Mouse (Mus musculus) lung, postnatal 4 days (tissue): ENCODE data around the gene Cdc25a.
A peak's percentile ranks its signal among the peaks of the same experiment; 100 is the strongest.

ENCODE experiments used
- DNase-seq, 2 experiments: peaks; one replicate each; pipeline ENCODE4 v3.0.0; 2021

The Cdc25a gene

GRCm38 (mm10) chr9:109894413-109895090, 19.2 kb downstream of the Cdc25a start:
- DNase-seq = peak; percentile 68 to 83

DNA sequence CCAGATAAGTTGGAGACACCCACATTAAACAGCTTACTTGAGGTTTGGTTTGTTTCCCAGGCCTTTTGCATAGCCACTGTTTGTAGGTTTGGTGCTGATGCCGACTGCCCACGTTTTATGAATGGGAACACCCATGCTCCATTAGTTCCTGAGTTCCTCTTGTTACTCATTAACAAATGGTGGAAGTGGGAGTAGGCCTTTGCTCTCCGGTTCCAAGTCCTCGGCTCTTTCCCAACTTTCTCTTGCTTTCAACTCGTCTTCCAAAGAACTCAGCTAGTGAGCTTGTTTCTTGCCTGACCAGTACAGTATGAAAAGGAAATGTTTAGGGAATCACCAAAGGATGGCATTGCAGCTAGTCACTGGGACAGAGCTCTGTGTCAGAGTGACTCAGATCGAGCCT, 20.2 kb downstream of the Cdc25a start:
- DNase-seq = no peak

DNA sequence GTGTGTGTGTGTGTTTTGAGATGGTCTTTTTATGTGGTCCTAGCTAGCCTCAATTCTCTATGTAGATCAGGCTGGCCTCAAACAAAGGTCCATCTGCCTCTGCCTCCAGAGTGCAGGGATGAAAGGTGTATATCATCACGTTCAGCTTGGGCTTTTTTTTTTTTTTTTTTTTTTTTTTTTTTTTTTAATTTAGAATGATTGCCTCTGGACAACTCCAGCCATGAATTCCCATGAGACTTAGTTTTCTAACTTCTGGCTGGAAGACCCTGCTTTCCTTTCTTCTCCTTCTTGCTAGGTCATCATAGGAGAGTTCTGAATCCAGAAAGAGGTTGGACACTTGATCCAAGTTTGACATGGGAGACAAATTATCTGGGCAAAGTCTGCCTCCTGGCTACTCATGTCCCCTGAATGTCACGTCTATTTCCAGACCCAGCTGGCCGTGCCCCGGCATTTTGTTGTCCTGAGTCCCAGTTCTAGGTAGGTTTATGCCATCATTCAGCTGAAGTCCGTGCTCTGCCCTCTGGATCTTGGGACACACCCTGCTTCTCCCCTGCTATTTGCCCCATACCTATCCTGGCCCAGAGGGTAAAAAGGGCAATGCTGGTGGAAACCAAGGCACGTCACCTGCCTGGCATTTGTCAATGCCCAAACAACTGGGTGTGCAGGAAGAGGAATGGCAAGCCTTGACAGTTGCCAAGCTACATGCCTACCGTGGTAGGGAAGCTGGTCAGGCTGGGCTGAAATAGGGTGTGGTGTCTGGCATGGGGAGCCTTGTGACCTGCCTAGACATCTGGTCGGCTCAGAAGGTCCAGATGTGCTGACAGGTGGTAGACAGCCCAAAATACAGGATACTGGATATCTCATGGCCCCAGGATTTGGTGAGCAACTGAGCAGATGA, 21.1 kb downstream of the Cdc25a start:
- DNase-seq = no peak

GRCm38 (mm10) chr9:109898027-109898426, 22.6 kb downstream of the Cdc25a start:
- DNase-seq = no peak

- DNase-seq = no peak
Observed at GRCm38 (mm10) chr9:109899361-109899760, 24.0 kb downstream of the Cdc25a start.

- DNase-seq = peak; percentile 15 to 49
Observed at GRCm38 (mm10) chr9:109899774-109900173, 24.4 kb downstream of the Cdc25a start.

GRCm38 (mm10) chr9:109900604-109901003, 25.2 kb downstream of the Cdc25a start:
- DNase-seq = no peak

DNA sequence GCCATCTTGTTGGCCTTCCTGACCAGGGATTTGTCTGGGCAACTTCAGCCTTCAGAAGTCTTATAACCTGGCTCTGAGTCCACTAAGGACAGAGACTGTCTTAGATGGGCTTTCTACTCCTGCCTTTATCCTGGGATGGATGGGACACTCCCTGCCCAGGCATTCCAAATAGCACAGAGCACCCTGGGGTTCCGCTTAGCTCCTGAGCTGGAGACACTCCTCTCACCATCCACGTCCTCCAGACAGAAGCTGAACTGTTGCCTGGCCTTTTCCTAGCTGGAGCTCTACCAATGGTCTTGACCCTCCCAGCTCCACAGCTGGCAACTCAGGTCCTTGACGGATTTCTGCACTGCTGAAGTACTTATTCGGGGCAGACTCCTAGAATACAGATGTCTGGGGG, 26.9 kb downstream of the Cdc25a start:
- DNase-seq = no peak

DNA sequence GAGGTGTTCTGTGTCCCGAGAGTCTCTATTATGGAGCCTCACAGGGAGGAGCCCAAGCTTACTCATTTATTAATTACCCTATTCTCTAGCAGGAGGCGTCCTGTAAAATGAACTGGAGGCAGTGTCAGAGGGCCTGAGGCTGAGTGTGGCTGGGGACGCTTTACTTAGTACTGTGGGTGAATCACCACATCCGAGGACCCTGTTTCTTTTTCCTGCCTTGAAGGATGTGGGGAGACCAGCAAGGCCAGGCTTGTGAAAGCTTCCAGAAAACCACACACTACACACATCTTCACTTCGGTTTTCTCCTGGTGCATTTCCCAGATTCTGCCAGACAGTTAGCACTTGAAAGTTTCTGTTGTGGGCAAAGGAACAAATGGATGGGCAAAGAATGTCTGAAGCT, 27.4 kb downstream of the Cdc25a start:
- DNase-seq = no peak

DNA sequence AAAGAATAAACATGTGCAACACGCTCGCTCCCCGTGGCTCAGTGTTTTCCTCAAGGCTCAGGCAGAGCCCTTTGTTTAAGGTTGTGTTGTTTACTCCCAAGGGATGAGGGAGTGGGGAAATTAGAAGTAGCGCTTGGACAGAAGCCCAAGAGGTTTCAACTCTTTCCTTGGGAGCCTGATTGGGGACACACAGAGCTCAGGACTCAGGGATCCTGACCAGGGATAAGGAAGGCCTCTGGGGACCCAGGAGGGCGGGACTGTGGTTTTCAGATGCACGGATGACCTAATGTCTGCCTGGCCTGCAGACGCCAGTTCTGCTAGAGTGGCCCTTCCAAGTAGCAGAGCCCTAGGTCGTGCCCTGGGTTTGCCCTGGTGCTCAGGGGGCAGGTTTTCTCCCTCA, 31.9 kb downstream of the Cdc25a start:
- DNase-seq = peak; percentile 51 to 75

- no peak for DNase-seq
Observed at GRCm38 (mm10) chr9:109907774-109908465, 32.5 kb downstream of the Cdc25a start.

GRCm38 (mm10) chr9:109909102-109909501, 33.7 kb downstream of the Cdc25a start:
- DNase-seq = no peak

DNA sequence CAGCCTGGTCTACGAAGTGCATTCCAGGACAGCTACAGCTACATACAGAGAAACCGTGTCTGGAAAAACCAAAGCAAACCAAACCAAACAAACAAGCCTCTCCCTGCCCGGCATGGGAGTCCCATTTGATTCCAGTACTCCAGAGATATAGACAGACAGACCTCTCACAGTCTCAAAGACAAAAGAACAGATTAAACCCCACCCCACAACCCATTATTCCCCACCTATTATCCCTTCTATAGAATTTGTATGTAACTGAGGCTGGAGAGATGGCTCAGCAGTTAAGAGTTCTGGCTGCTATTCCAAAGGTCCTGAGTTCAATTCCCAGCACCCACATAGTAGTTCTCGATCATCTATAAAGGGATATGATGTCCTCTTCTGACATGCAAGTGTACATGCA, 34.5 kb downstream of the Cdc25a start:
- DNase-seq = no peak

- DNase-seq = no peak
Observed at GRCm38 (mm10) chr9:109911779-109912178, 36.4 kb downstream of the Cdc25a start.

GRCm38 (mm10) chr9:109914269-109914926, 39.0 kb downstream of the Cdc25a start:
- peak in 1 of 2 experiments; percentile 22 for DNase-seq

- DNase-seq = no peak
Observed at GRCm38 (mm10) chr9:109917931-109918330, 42.6 kb downstream of the Cdc25a start.

GRCm38 (mm10) chr9:109929131-109929530, 53.8 kb downstream of the Cdc25a start:
- DNase-seq = no peak

DNA sequence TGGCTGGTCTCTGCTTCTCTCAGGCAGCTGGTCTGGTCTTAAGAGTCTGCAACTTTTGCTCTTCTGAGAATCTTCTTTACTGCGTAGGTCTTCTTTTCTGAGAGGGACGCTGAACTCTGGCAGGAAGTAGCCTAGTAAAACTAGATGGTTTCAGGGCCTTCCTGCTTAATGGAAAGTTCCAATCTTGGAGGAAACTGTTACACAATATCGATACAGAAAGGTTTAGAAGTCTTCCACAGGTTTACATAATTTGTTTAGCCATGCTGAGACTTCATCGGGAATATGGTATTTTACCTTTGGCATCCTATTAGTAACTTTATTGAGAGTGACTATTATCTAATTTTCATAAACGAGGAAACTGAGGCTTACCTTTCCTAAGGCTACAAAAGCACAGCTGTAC, 54.7 kb downstream of the Cdc25a start:
- DNase-seq = no peak

- no peak for DNase-seq
Observed at GRCm38 (mm10) chr9:109930752-109931151, 55.4 kb downstream of the Cdc25a start.

DNA sequence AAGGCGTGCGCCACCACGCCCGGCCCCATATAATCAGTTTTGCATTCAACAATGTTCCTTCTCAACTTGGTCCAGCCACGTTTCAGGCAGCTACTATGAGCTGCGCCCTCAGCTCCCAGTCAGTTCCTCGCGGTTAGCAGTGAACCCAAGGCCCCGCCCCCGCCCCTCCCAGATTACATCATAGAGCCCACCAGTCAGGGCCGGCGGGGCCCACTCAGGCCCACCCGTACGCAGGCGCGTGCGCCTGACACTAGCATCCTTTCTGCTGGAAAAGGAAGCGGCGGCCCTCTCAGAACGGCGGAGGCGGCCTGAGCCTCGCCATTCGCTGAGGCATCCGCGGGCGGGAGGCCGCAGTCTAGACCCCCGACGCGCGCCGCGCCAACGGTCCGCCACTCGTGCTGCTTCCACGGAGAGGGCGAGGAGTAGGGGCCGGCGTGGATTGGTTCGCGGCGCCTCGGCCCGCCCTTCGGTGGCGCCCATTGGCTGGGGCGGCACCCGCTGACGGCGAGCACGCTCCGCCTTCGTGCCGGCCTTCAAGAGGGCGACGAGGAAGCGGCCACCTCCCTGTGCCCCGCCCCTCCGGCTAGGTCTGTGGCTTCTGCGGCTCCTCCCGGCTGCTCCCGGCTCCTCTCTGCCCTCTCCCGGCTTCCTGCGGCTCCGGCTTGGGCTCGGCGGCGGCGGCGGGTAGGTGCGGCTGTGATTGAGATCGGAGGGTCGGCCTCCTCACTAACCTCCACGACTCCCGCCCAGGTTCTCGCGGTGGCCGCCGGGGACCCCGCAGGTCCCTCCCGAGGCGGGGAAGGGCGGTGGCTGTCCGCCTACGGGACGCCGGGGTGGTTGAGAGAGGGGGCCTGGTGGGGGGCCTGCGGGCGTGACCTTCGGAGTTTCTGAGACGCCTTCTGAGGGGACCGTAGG, 56.1 kb downstream of the Cdc25a start, which contains the start of gene Map4:
Map4 (plus strand) TSS at position 204 of the 915 bp plus-strand sequence.
- DNase-seq = peak; percentile 98 to 100

GRCm38 (mm10) chr9:109932361-109932755, 57.0 kb downstream of the Cdc25a start:
- DNase-seq = peak; percentile 45 to 50
